Mouse (Mus musculus) neural tube, embryonic 11.5 days (tissue): ENCODE measurements around the gene Gpx3. TPM values are rescaled to one million over a fixed set of nuclear protein-coding genes. Genes with fewer than 3 reads are reported as not detected.

Experiments used
- ATAC-seq: fragments of 200-750 bp; cut with Nextera tagmentation; 2 replicates; pipeline ENCODE4 v1.8.0; 2017; ENCODE audit warnings: moderate number of reproducible peaks, mild to moderate bottlenecking, moderate TSS enrichment, moderate library complexity; ENCODE audit not compliant: insufficient read depth, low FRiP score, low TSS enrichment
- DNase-seq: peaks from one replicate; pipeline ENCODE4 v3.0.0-alpha.2; 2015; ENCODE audit warnings: low spot score
- H3K27ac ChIP-seq: fragments of 300-500 bp; sonication (generic); 2 replicates; pipeline ENCODE4 v1.5.1; 2014; ENCODE audit warnings: low read depth, mild to moderate bottlenecking, low read length
- H3K27me3 ChIP-seq: fragments of 300-500 bp; sonication (generic); 2 replicates; pipeline ENCODE4 v1.6.1; 2014; ENCODE audit warnings: mild to moderate bottlenecking, low read length, mixed read lengths; ENCODE audit not compliant: control insufficient read depth, insufficient read depth
- H3K36me3 ChIP-seq: fragments of 300-500 bp; sonication (generic); 2 replicates; pipeline ENCODE4 v1.6.1; 2014; ENCODE audit warnings: mild to moderate bottlenecking, low read length, moderate library complexity, mixed read lengths; ENCODE audit not compliant: control insufficient read depth, insufficient read depth
- H3K4me1 ChIP-seq: fragments of 300-500 bp; sonication (generic); 2 replicates; pipeline ENCODE4 v1.6.1; 2014; ENCODE audit warnings: low read length, mixed read lengths; ENCODE audit not compliant: control insufficient read depth, insufficient read depth
- H3K4me2 ChIP-seq: fragments of 300-500 bp; sonication (generic); 2 replicates; pipeline ENCODE4 v1.6.1; 2014; ENCODE audit warnings: low read depth, mild to moderate bottlenecking, moderate library complexity
- H3K4me3 ChIP-seq: fragments of 300-500 bp; sonication (generic); 2 replicates; pipeline ENCODE4 v1.5.1; 2014; ENCODE audit warnings: low read depth, low read length
- H3K9ac ChIP-seq: fragments of 300-500 bp; sonication (generic); 2 replicates; pipeline ENCODE4 v1.6.1; 2014; ENCODE audit warnings: mild to moderate bottlenecking, low read length
- H3K9me3 ChIP-seq: fragments of 300-500 bp; sonication (generic); 2 replicates; pipeline ENCODE4 v1.6.1; 2016; ENCODE audit warnings: low read length; ENCODE audit not compliant: control insufficient read depth
- WGBS: fragments of 180-500 bp; shearing (Covaris S2); extraction: QIAGEN DNeasy Blood & Tissue Kit; methylation state at CpG from one replicate; pipeline ENCODE4 v1.1.7; 2014; 5-methylcytosine and 5-hydroxymethylcytosine counted together
- polyA plus RNA-seq: library from polyadenylated mRNA; unstranded; fragments of >200 nt; fragmentation: Nextera tagmentation; extraction: Ambion mirVana; gene quantifications from 2 replicates; pipeline ENCODE4 v1.2.1, GENCODE M21; 2014

Gene Gpx3
- polyA plus RNA-seq, 1 experiment from 2014 or later = 109 TPM

GRCm38 (mm10) chr11:54878893-54879292 lies 23.4 kb upstream of the Gpx3 start:
- no peaks in the 10 kb centered on the region for H3K9me3 ChIP-seq
- H3K4me1 ChIP-seq = no peaks in the 10 kb centered on the region
- DNase-seq = no peak
- H3K4me3 ChIP-seq = no peak overlapping the region
- no peaks in the 10 kb centered on the region for H3K27me3 ChIP-seq
- H3K27ac ChIP-seq = no peak overlapping the region
- no peak for ATAC-seq
- H3K9ac ChIP-seq = no peak overlapping the region
- H3K4me2 ChIP-seq = no peak overlapping the region
- H3K36me3 ChIP-seq = peaks cover 2% of the 10 kb centered on the region; the same call in 1 of the 2 replicates
- whole genome bisulfite sequencing = 83% methylated on average over 6 of the region's 6 CpGs

- Histone ChIP-seq H3K9me3 (no peaks in the 10 kb centered on the region), H3K4me3 (no peak overlapping the region), H3K4me2 (no peak overlapping the region), H3K27ac (no peak overlapping the region), H3K27me3 (no peaks in the 10 kb centered on the region), H3K36me3 (no peaks in the 10 kb centered on the region; the same call in 1 of the 2 replicates), H3K9ac (no peak overlapping the region), H3K4me1 (no peaks in the 10 kb centered on the region)
- no peak for ATAC-seq
- peak; percentile 47 for DNase-seq
- 54% methylated on average over 4 of the region's 4 CpGs for WGBS
Observed at GRCm38 (mm10) chr11:54879434-54879833, 22.8 kb upstream of the Gpx3 start.

- no peak for ATAC-seq
- DNase-seq = no peak
- 79% methylated on average over 10 of the region's 10 CpGs for WGBS
- Histone ChIP-seq H3K4me2 (no peak overlapping the region), H3K36me3 (no peaks in the 10 kb centered on the region), H3K27me3 (no peaks in the 10 kb centered on the region), H3K9ac (no peak overlapping the region), H3K4me3 (no peak overlapping the region), H3K4me1 (no peaks in the 10 kb centered on the region), H3K9me3 (no peaks in the 10 kb centered on the region), H3K27ac (no peak overlapping the region)
Observed at GRCm38 (mm10) chr11:54879922-54880321, 22.3 kb upstream of the Gpx3 start.

GRCm38 (mm10) chr11:54881051-54881474 lies 21.2 kb upstream of the Gpx3 start:
- Histone ChIP-seq H3K4me1 (no peaks in the 10 kb centered on the region), H3K27ac (no peak overlapping the region), H3K27me3 (no peaks in the 10 kb centered on the region), H3K9ac (no peak overlapping the region), H3K9me3 (no peaks in the 10 kb centered on the region), H3K36me3 (no peaks in the 10 kb centered on the region), H3K4me3 (no peak overlapping the region), H3K4me2 (no peak overlapping the region)
- no peak for ATAC-seq
- DNase-seq = no peak
- 10% methylated on average over 2 of the region's 2 CpGs for WGBS

GRCm38 (mm10) chr11:54882671-54883070 lies 19.6 kb upstream of the Gpx3 start:
- 40% methylated on average over 8 of the region's 8 CpGs for WGBS
- ATAC-seq (no peak), DNase-seq (no peak)
- Histone ChIP-seq H3K9me3 (no peaks in the 10 kb centered on the region), H3K4me2 (no peak overlapping the region), H3K4me1 (no peaks in the 10 kb centered on the region), H3K4me3 (no peak overlapping the region), H3K27ac (no peak overlapping the region), H3K9ac (no peak overlapping the region), H3K27me3 (no peaks in the 10 kb centered on the region), H3K36me3 (no peaks in the 10 kb centered on the region)

- WGBS = 59% methylated on average over 5 of the region's 5 CpGs
- Histone ChIP-seq H3K9ac (no peak overlapping the region), H3K4me1 (no peaks in the 10 kb centered on the region), H3K27ac (no peak overlapping the region), H3K4me2 (no peak overlapping the region), H3K9me3 (no peaks in the 10 kb centered on the region; the same call in 1 of the 2 replicates), H3K4me3 (no peak overlapping the region), H3K36me3 (no peaks in the 10 kb centered on the region), H3K27me3 (no peaks in the 10 kb centered on the region)
- DNase-seq (no peak), ATAC-seq (no peak)
Observed at GRCm38 (mm10) chr11:54884197-54884828, 17.9 kb upstream of the Gpx3 start.

- Histone ChIP-seq H3K27me3 (no peaks in the 10 kb centered on the region), H3K9me3 (no peaks in the 10 kb centered on the region; the same call in 1 of the 2 replicates), H3K36me3 (no peaks in the 10 kb centered on the region), H3K4me3 (no peak overlapping the region), H3K4me1 (no peaks in the 10 kb centered on the region), H3K9ac (no peak overlapping the region), H3K27ac (no peak overlapping the region), H3K4me2 (no peak overlapping the region)
- DNase-seq (no peak), ATAC-seq (no peak)
- WGBS = 4% methylated on average over 5 of the region's 5 CpGs
Observed at GRCm38 (mm10) chr11:54884937-54885336, 17.3 kb upstream of the Gpx3 start.

- H3K4me3 ChIP-seq = no peak overlapping the region
- H3K27ac ChIP-seq = no peak overlapping the region
- ATAC-seq (no peak), DNase-seq (no peak)
- 75% methylated on average over 2 of the region's 2 CpGs for WGBS
- H3K9me3 ChIP-seq = no peaks in the 10 kb centered on the region; the same call in 1 of the 2 replicates
- no peak overlapping the region for H3K4me2 ChIP-seq
- H3K4me1 ChIP-seq = no peaks in the 10 kb centered on the region
- no peaks in the 10 kb centered on the region for H3K36me3 ChIP-seq
- no peak overlapping the region for H3K9ac ChIP-seq
- H3K27me3 ChIP-seq = no peaks in the 10 kb centered on the region
Observed at GRCm38 (mm10) chr11:54885406-54885805, 16.8 kb upstream of the Gpx3 start.

GRCm38 (mm10) chr11:54887927-54888326 lies 14.3 kb upstream of the Gpx3 start:
- Histone ChIP-seq H3K4me1 (no peaks in the 10 kb centered on the region), H3K9ac (no peak overlapping the region), H3K27me3 (no peaks in the 10 kb centered on the region), H3K4me2 (no peak overlapping the region), H3K9me3 (no peaks in the 10 kb centered on the region; the same call in 1 of the 2 replicates), H3K4me3 (no peak overlapping the region), H3K36me3 (no peaks in the 10 kb centered on the region), H3K27ac (no peak overlapping the region)
- DNase-seq = no peak
- WGBS = 84% methylated on average over 6 of the region's 6 CpGs
- no peak for ATAC-seq
